Mouse (Mus musculus) heart, postnatal 0 days (tissue): ENCODE data around the gene Hacd1. TPM values are rescaled to one million over a fixed set of nuclear protein-coding genes. Genes with fewer than 3 reads are reported as not detected.

Experiments
- ATAC-seq: fragments of 200-750 bp; cut with Nextera tagmentation; 2 replicates; pipeline ENCODE4 v1.8.0; 2017; ENCODE audit warnings: low read depth, moderate number of reproducible peaks, moderate library complexity; ENCODE audit not compliant: insufficient read depth
- DNase-seq: peaks from one replicate; pipeline ENCODE4 v3.0.0-alpha.2; 2016; ENCODE audit warnings: low spot score
- H3K27ac ChIP-seq: fragments of 300-500 bp; sonication (generic); 2 replicates; pipeline ENCODE4 v1.5.1; 2014; ENCODE audit warnings: low read depth, mild to moderate bottlenecking
- H3K27me3 ChIP-seq: fragments of 300-500 bp; sonication (generic); 2 replicates; pipeline ENCODE4 v1.6.1; 2014; ENCODE audit warnings: low read length, mixed read lengths; ENCODE audit not compliant: control insufficient read depth, insufficient read depth
- H3K36me3 ChIP-seq: fragments of 300-500 bp; sonication (generic); replicated peaks from 2 replicates; pipeline ENCODE4 v1.6.1; 2014; ENCODE audit warnings: low read length, mixed read lengths; ENCODE audit not compliant: control insufficient read depth, insufficient read depth
- H3K4me1 ChIP-seq: fragments of 300-500 bp; sonication (generic); 2 replicates; pipeline ENCODE4 v1.6.1; 2014; ENCODE audit warnings: antibody characterized with exemption; ENCODE audit not compliant: control insufficient read depth, insufficient read depth
- H3K4me2 ChIP-seq: fragments of 300-500 bp; sonication (generic); 2 replicates; pipeline ENCODE4 v1.6.1; 2014; ENCODE audit warnings: low read depth, mild to moderate bottlenecking, low read length, moderate library complexity
- H3K4me3 ChIP-seq: fragments of 300-500 bp; sonication (generic); 2 replicates; pipeline ENCODE4 v1.5.1; 2014; ENCODE audit warnings: low read depth, low read length
- H3K9ac ChIP-seq: fragments of 300-500 bp; sonication (generic); replicated peaks from 2 replicates; pipeline ENCODE4 v1.6.1; 2014; ENCODE audit warnings: low read depth, low read length, mixed read lengths
- H3K9me3 ChIP-seq: fragments of 300-500 bp; sonication (generic); replicated peaks from 2 replicates; pipeline ENCODE4 v1.6.1; 2016; ENCODE audit warnings: low read length; ENCODE audit not compliant: control insufficient read depth
- CTCF ChIP-seq: IDR thresholded peaks from 2 replicates; pipeline ENCODE4 v1.5.1; 2016; ENCODE audit warnings: antibody characterized with exemption, control low read depth, low read depth
- EP300 ChIP-seq: IDR thresholded peaks from 2 replicates; pipeline ENCODE4 v1.6.1; 2016; ENCODE audit warnings: antibody characterized with exemption, low read depth
- WGBS: fragments of 180-500 bp; shearing (Covaris S2); extraction: QIAGEN DNeasy Blood & Tissue Kit; methylation state at CpG from one replicate; pipeline ENCODE4 v1.1.7; 2014; 5-methylcytosine and 5-hydroxymethylcytosine counted together
- polyA plus RNA-seq: library from polyadenylated mRNA; unstranded; fragments of >200 nt; fragmentation: Nextera tagmentation; extraction: Ambion mirVana; gene quantifications from 2 replicates; pipeline ENCODE4 v1.2.1, GENCODE M21; 2015
- total RNA-seq: library from RNA; depleted of rRNA; stranded (reverse); fragments of >200 nt; gene quantifications from 2 replicates; pipeline ENCODE4 v1.2.3, GENCODE M21; 2014; ENCODE audit warnings: low replicate concordance

The Hacd1 gene
- total and polyA plus RNA-seq, 2 experiments from 2014 or later, result 430 to 440 TPM

DNA sequence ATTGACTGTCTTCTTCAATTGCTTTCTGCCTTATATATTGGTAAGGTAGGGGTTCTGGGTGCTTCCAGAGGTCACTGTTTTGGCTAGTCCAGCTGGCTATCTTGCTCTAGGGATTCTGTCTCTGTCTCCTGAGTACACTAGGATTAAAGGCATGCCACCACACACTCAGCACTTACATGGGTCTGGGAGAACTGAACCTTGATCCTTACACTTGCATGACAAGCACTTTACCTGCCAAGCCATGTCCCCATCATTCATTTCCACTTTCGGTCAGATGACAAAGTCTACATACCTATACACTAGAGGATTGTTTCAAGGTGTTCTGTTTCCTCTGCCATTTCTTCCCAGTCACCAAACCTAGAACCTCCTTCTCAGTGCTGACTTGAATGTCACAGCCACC, 50.8 kb downstream of the Hacd1 start:
- H3K9me3 ChIP-seq, result no peaks in the 10 kb centered on the region
- H3K4me1 ChIP-seq, result no peaks in the 10 kb centered on the region
- DNase-seq (no peak), ATAC-seq (no peak)
- no peak overlapping the region for H3K4me2 ChIP-seq
- WGBS, result 83% methylated on average over 1 of the region's 1 CpGs
- no peaks in the 10 kb centered on the region for H3K27me3 ChIP-seq
- H3K4me3 ChIP-seq, result no peak overlapping the region
- no peak overlapping the region for H3K9ac ChIP-seq
- H3K36me3 ChIP-seq, result no peaks in the 10 kb centered on the region
- no peak for TF ChIP-seq CTCF
- no peak for TF ChIP-seq EP300
- H3K27ac ChIP-seq, result no peak overlapping the region

DNA sequence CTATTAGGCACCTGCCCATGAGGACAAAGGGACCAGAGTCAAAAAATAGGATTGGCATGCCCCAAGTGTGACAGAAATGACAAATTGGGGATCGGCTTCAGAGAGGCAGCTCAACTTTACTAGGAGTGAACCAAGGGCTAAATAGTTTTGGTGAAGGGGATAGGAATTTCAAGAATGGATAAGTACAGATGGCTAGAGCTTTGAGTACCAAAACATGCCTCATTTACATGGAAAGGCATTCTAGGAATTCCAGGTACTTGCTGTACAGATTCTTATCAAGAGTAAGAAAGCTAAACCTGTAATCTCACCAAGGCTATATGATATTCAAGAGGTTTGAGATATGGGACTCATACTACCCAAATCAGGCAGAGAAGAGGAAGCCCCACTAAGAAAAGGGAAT, 95.8 kb downstream of the Hacd1 start:
- no peak for ATAC-seq
- TF ChIP-seq CTCF (no peak), EP300 (no peak)

DNA sequence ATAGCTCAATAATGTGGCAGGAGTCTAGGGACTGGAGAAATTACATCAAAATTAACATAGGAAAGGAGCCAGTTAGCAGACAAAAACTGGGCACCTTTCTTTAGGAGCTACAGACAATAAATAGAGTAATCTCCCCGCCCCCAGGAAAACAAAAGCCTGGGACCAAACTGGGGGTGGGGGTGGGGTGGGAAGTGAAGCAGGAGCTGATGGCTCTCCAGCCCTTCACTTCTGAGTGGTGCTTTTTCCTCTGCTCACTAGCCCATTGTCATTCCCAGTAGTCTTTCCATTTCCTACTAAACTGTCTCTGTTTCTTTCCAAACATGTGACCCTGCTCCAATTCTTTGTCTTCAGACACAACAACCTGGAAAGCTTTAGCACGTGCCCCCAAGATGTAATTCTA, 99.5 kb downstream of the Hacd1 start:
- Histone ChIP-seq H3K9me3 (no peaks in the 10 kb centered on the region), H3K4me3 (no peak overlapping the region), H3K36me3 (no peaks in the 10 kb centered on the region), H3K27ac (no peak overlapping the region), H3K27me3 (no peaks in the 10 kb centered on the region), H3K4me2 (no peak overlapping the region), H3K9ac (no peak overlapping the region), H3K4me1 (no peaks in the 10 kb centered on the region)
- no peak for DNase-seq
- ATAC-seq, result no peak
- WGBS, result 45% methylated on average over 2 of the region's 2 CpGs
- no peak for TF ChIP-seq EP300
- no peak for TF ChIP-seq CTCF

More for the DNA sequence above, 95.8 kb downstream of the Hacd1 start:
- no peaks in the 10 kb centered on the region for H3K27me3 ChIP-seq
- no peaks in the 10 kb centered on the region for H3K36me3 ChIP-seq
- no peak overlapping the region for H3K4me3 ChIP-seq
- no peak overlapping the region for H3K27ac ChIP-seq
- no peak for DNase-seq
- WGBS, result 71% methylated on average over 1 of the region's 1 CpGs
- H3K4me1 ChIP-seq, result no peaks in the 10 kb centered on the region
- no peak overlapping the region for H3K4me2 ChIP-seq
- no peak overlapping the region for H3K9ac ChIP-seq
- no peaks in the 10 kb centered on the region for H3K9me3 ChIP-seq

DNA sequence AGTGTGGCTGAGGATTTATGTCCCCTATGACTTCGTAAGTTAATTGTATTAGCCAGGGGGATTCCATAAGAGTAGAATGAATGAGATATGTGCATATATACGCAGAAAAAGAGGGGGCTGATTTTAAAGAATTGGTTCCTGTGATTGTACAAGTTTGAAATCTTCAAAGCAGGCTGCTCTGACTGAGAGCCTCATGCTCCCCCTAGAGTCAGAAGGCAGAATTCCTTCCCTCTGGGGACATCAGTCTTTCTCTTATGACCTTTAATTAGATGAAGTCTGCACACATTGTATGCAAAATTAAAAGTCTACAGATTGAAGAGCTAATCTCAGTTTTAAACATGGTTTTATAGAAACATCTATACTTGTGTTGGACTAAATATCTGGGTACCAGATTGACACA, 117.8 kb downstream of the Hacd1 start:
- H3K4me3 ChIP-seq, result no peak overlapping the region
- no peaks in the 10 kb centered on the region for H3K36me3 ChIP-seq
- H3K9ac ChIP-seq, result no peak overlapping the region
- no peak overlapping the region for H3K27ac ChIP-seq
- H3K4me2 ChIP-seq, result no peak overlapping the region
- 38% methylated on average over 2 of the region's 2 CpGs for WGBS
- H3K4me1 ChIP-seq, result no peaks in the 10 kb centered on the region
- H3K9me3 ChIP-seq, result no peaks in the 10 kb centered on the region
- no peak for DNase-seq
- TF ChIP-seq CTCF (peak; percentile 51), EP300 (no peak)
- no peaks in the 10 kb centered on the region for H3K27me3 ChIP-seq
- ATAC-seq, result no peak

DNA sequence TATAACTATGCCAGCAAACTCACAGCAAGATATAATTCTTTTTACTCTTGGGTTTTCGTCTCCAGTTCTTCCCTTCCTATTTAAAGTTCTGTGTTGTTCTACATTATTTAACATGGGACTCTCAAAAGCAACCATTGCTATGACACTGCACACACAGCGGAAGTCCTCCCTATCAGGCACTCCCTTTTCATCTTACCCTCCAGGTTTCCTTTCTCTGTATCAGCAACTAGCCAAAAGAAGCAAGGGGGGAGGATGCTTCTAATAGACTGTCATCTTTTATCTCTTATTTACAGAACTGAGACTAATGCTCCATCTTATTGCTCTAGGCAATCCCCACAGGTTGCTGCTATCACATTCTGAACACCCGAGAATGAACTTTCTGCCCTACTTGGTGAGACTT, 120.6 kb downstream of the Hacd1 start:
- Histone ChIP-seq H3K4me3 (no peak overlapping the region), H3K27ac (no peak overlapping the region), H3K27me3 (no peaks in the 10 kb centered on the region), H3K36me3 (no peaks in the 10 kb centered on the region), H3K4me1 (no peaks in the 10 kb centered on the region), H3K4me2 (no peak overlapping the region), H3K9ac (no peak overlapping the region), H3K9me3 (no peaks in the 10 kb centered on the region)
- DNase-seq, result no peak
- no peak for TF ChIP-seq EP300
- TF ChIP-seq CTCF, result no peak
- no peak for ATAC-seq
- 70% methylated on average over 3 of the region's 3 CpGs for WGBS

DNA sequence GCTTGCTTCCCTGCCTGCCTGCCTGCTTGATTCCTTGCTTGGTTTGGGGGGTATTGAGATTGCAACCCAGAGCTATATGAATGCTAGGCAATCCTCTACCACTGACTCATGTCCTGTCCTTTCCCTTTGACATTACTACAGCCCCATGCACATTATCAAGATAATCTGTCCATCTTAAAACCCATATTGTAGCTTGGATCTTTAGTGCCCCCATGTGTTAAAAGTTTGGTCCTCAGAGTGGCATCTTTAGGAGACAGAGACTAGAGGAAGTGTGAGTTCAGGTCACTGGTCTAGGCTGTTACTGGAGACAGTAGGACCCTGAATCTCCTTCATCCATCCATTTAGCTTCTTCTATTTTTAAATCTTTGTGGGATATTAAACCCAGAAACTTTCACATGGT, 123.7 kb downstream of the Hacd1 start:
- Histone ChIP-seq H3K27me3 (no peaks in the 10 kb centered on the region), H3K4me1 (no peaks in the 10 kb centered on the region), H3K9me3 (no peaks in the 10 kb centered on the region), H3K9ac (no peak overlapping the region), H3K36me3 (no peaks in the 10 kb centered on the region), H3K4me3 (no peak overlapping the region), H3K27ac (no peak overlapping the region), H3K4me2 (no peak overlapping the region)
- ATAC-seq, result no peak
- DNase-seq, result no peak
- no peak for TF ChIP-seq EP300
- TF ChIP-seq CTCF, result no peak
